Mouse (Mus musculus): ENCODE measurements at regions not wholly inside any gene's neighbourhood (a gene's known extent, or its start where the extent isn't known, plus 50 kb on each side); places are given as distances from the start of the nearest gene placed in this dataset.

GRCm38 (mm10) chr7:55710872-55711558, 57.0 kb upstream of the Siglech start:
- DNase-seq (ENCODE audit: low read depth, low spot score), result peak; percentile 61

Data from WW6 (cell line).